Mouse (Mus musculus) T-helper 1 cell (primary cell): ENCODE data around the gene E2f6.

Source experiments
- in situ Hi-C: fragments of 300-600 bp; cut with MboI, MseI; formaldehyde crosslinking; loops from one replicate; pipeline ENCODE4 v1.15.1; 2025; ENCODE audit warnings: high pct_unique_total_duplicates

E2f6 gene

GRCm38 (mm10) chr12:16847204-16847792, 36.5 kb downstream of the E2f6 start:
- in situ Hi-C loops = no loop called here

DNA sequence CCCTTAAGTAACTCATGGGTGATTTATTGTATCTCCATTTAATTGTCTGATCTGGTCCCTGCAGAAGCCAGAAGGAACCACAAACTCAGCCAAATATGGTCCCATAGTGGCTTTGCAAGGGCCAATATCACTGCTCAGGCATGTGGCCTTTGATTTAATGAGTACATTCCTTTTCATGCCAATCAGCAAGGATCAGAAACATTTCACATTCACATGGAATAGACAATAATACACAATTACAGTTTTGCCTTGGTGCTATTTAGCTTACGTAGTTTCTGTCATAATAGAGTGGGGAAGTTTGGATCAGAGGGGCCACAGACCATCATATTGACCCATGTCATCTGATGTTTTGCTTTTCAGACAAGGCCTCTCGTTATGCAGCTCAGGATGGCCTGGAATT, 37.7 kb downstream of the E2f6 start:
- in situ Hi-C loops = no loop called here

DNA sequence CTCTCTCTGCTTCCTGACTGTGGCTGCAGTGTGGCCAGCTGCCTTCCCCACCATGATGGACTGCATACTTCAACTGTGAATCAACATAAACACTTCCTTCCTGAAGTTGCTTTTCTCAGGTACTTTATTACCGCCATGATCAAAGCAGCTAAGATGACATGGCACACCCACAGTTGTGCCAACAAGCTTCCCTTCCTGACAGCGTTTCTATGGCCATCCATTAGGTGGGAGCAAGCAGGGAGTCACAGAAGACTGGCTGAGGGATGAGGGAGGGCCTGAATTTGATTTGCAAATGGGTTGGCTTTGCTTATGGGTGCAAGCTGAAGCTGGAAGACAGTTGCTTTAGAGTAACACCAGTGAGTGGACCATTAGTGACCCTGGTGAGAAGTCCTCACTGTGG, 39.1 kb downstream of the E2f6 start:
- in situ Hi-C loops = no loop called here

GRCm38 (mm10) chr12:16850431-16851375, 39.9 kb downstream of the E2f6 start:
- in situ Hi-C loops = no loop called here

GRCm38 (mm10) chr12:16853431-16854165, 42.8 kb downstream of the E2f6 start:
- in situ Hi-C loops = no loop called here

GRCm38 (mm10) chr12:16855632-16856305, 45.0 kb downstream of the E2f6 start:
- in situ Hi-C loops = no loop called here

- in situ Hi-C loops = no loop called here
Observed at GRCm38 (mm10) chr12:16856306-16856679, 45.5 kb downstream of the E2f6 start.

DNA sequence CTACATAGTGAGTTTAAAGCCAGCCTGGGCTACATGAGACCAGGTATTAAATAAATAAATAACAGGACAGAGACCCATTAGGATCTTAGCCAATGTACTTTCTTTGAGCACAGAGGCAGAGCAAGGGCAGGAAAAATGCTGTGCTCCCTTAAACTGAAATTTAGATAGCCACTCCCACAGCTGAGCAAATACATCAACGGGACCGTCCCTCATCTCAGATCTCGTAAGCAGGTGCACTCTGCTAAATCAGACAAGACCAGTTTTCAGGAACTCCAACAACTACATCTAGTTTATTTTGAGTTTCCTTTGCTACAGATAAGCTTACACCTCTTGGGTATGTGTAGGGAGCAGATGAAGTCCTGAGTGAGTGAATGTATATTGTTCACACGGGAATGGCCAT, 47.3 kb downstream of the E2f6 start:
- in situ Hi-C loops = no loop called here

GRCm38 (mm10) chr12:16859781-16860180, 49.0 kb downstream of the E2f6 start:
- in situ Hi-C loops = no loop called here

- in situ Hi-C loops = no loop called here
Observed at GRCm38 (mm10) chr12:16860533-16860932, 49.8 kb downstream of the E2f6 start.

- in situ Hi-C loops = no loop called here
Observed at GRCm38 (mm10) chr12:16860961-16861360, 50.2 kb downstream of the E2f6 start.

- in situ Hi-C loops = no loop called here
Observed at GRCm38 (mm10) chr12:16864477-16864876, 53.7 kb downstream of the E2f6 start.

GRCm38 (mm10) chr12:16865871-16866270, 55.1 kb downstream of the E2f6 start:
- in situ Hi-C loops = no loop called here

DNA sequence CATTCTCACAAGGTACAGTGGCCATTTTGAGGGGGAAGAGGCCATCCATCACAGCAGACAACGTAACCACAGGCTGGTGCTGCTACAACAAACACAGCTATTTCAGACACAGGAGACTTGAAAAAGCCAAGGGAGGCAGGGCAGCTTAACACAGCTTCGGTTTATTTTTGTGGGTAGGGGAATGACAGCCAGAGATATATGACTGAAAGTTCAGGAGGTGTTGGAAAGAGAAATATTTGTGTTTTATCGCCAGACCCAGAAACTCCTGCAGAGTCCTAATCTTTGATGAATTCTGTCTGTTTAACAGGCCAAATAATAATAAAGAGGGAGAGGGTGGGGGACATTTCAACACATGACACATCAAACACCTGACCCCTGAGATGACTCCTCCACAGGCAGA, 55.7 kb downstream of the E2f6 start:
- in situ Hi-C loops = no loop called here

DNA sequence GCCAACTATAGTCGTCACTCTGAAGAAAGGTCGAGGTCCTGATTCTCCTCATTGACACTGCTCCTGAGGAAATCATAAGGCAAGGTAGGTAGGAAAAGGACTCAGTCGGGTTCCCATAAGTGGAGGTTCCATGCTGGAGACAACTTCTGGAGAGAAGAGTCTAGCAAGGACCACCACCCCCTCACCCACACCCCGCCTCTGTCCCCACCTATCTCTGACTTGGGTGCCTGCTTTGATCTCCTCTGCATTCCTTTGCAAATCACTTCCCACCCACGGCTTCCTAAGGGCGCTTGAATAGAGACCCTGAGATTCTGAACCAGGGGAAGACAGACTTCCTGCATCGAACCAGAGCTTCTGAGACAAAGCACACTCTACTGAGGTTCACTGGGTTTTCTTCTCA, 56.5 kb downstream of the E2f6 start:
- in situ Hi-C loops = no loop called here

- in situ Hi-C loops = no loop called here
Observed at GRCm38 (mm10) chr12:16868618-16869017, 57.9 kb downstream of the E2f6 start.

DNA sequence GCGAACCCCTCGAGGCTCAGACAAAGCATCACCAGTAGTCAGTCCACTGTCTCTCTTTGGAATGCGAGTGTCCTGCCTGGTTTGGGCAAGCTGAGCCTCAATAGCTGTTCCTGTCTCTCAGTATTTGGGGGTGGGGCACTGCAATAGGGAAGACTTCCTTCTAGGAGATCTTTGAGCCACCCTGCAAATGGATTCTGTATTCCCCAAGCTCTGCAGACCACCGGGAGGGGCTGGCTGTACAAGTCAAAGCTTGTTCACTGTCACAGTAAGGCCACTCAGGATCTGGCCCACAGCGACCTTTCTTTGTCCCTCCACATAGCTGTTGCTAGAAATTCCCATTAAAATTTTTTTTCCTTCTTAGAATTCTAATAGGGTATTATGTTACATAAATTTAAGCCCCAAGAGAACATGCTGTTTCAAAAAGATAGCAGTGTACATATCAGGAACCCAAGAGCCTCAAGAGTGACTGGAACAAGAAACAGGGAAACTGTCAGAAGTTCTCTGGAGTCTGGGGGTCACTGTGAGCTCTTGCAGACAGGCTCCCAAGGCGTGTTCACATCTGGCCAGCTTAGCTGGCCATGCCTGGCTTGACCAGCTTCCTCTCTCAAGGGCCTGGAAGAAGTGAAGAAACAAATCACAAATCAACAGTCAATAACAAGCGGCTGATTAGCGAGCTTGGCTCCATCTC, 58.5 kb downstream of the E2f6 start:
- in situ Hi-C loops = no loop called here

DNA sequence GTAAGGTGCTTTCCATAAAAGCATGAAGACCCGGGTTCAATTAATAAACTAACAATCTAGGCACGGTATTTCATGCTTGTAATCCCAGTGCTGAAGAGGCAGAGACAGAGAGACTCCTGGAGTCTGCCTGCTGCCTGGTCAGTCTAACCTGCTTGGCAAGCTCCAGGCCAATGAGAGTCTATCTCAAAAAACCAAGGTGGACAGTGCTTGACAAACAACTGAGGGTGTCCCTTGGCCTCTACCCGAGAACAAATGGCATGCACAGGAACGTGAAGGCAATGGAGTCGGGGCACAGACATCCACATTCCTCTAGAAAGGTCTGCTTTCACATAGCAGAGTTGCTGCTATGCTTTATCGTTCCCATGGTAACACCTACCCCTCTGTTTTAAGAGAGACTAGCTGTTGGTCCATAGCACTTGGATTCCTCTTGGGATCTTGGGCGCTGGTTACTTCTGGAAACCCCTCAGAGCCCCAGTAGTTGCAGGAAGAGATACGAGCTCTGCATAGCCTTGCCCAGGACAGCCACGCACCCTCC, 59.2 kb downstream of the E2f6 start:
- in situ Hi-C loops = no loop called here

- in situ Hi-C loops = no loop called here
Observed at GRCm38 (mm10) chr12:16870405-16871068, 59.8 kb downstream of the E2f6 start.

DNA sequence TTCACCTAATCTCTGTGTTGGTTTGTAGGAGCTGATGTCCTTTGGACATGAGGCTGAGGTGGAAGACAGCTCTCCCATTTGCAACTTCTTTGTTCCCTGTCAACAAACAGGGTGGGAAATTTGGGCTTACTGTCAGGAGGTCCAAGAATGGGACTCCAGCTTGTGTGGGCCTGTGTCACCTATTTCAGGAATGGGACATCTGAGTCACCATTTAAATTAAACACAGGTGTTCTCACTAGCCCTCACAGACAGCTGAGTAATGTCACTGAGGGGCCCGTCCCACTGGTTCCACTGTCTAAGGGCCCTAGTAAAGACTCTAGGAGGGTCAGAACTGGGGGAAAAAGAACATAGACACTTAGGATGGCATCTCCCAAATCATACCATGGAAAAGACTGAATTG, 61.2 kb downstream of the E2f6 start:
- in situ Hi-C loops = no loop called here
